Mouse (Mus musculus): ENCODE data around the gene Ankrd28.

- no peak for TF ChIP-seq POLR2A (IDR thresholded peaks at IDR 0.05; ENCODE audit: borderline replicate concordance, insufficient read depth, low read length)
- no peak for TF ChIP-seq CTCF (IDR thresholded peaks at IDR 0.05; ENCODE audit: borderline replicate concordance, insufficient read depth, low read depth, low read length)
Observed at GRCm38 (mm10) chr14:31748239-31748873, 82.1 kb downstream of the Ankrd28 start.

Data from cerebellum, adult 2 months (tissue).